Mouse (Mus musculus): ENCODE data around the gene Rock2. TPM values are rescaled to one million over a fixed set of nuclear protein-coding genes. Genes with fewer than 3 reads are reported as not detected.

The Rock2 gene
- 10 to 100 TPM; 71.9 to 74.6 TPM for total RNA-seq (2021)
- 2.1 and 2.5 TPM in 2 replicates for polyA plus RNA-seq (2012; rRNA removed)
- long read RNA-seq, partial matches to known transcripts, result 2 of 4 reads
- long read RNA-seq, other reads (novel, unspliced or antisense), result 2 of 4 reads

DNA sequence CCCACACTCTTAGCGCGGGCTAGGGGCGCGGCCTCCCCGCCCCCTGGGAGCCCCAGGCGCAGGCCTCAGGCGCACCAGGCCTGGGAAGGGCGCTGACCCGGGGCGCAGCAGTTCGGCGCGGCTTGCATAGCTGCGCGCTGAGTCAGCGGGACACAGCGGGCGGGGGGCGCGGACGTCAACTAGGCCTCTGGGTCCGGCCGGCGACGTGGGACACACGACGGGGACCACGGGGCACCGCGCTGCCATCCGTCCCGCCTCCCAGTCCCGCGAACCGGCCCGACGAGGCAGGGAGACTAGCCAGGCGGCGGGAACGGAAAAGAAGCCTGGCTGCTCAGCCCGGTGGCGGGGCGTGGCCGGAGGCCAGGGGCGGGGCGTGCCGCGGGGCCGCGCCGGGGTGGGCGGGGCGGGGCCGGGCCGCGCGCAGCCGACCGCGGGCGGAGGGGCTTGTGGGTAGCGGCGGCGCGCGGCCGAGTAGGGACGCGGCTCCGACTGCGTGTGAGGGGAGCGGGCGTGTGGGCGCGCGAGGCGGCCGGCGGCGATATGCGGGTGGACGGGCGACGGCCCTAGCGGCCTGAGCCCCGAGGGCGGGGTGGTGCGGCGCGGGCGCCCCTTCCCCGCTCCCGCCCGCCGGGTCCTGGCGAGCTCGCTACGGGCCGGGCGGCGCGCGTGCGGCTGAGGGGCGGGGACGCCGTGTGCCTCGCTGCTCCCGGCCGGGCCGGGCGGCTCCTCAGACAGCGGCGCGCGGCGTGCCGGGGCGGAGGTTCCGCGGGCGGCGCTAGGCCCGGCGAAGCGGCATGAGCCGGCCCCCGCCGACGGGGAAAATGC is at the start of gene Rock2:
Gene Rock2 (plus strand): TSS at position 500 of the 825 bp plus-strand sequence.
- peak; percentile 92 for DNase-seq

DNA sequence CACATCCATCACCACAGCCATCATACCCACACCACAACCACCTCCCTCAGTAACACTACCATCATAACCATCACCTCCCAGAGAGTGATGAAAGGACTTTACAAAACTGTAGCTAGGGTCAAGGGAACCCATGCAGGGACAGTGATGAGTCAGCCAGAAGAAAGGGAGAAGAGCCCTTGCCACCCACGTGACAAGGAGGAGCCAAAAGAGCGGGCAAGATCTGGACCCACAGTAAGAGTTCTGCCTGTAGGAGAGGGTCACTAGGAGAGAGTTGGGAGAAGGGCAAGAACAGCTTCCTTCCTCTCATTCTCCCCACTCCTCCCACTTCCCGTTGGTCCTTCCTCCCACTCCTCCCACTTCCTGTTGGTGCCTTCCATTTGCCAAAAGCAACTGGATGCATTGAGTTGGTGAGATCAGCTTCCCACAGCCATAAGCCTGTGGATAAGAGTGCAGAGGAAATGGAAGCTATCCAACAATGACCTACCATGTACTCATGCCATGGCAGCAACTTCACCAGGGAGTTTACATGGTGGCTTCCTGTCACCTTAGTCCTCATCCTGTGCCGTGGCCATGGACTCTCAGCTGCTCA is 47.4 kb upstream of the Rock2 start:
- peak; percentile 51 for DNase-seq

- no peak for DNase-seq
Observed at GRCm38 (mm10) chr12:16848501-16848900, 46.2 kb upstream of the Rock2 start.

DNA sequence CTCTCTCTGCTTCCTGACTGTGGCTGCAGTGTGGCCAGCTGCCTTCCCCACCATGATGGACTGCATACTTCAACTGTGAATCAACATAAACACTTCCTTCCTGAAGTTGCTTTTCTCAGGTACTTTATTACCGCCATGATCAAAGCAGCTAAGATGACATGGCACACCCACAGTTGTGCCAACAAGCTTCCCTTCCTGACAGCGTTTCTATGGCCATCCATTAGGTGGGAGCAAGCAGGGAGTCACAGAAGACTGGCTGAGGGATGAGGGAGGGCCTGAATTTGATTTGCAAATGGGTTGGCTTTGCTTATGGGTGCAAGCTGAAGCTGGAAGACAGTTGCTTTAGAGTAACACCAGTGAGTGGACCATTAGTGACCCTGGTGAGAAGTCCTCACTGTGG is 44.9 kb upstream of the Rock2 start:
- no peak for DNase-seq

GRCm38 (mm10) chr12:16850431-16851375 is 44.0 kb upstream of the Rock2 start:
- peak; percentile 76 for DNase-seq

DNA sequence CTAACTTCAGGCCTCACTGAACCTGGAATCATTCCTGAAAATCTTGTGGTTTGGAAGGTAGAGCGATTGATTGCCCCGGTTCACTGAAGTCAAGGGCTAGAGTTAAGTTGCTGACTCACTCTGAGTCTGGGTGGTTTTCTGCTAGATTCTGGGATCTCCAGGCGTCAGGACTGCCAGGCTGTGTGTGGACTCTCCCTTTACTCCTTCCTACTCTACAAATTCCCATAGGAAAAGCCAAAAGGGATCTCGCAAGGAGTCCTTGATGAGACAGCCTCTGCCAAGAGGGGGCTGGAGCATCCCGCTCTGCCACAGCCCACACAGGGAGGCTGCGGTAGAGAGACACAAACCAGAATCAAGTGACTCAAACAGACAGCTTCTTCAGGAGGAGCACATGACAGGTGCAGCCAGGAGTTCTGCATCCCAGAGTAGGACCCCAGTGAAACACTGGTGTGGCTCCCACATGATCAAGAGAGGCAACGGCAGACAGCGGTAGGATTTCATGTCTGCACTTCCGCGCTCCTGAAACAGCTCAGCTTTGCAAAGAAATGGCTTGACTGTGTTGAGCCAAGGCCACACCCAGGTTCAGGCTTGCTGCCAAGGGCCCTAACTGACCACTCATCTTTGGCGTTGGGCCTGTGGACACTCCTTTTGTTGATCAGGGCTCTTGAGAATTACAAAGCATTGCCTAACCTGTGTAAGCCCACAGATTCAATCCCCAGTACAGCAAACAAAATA is 41.1 kb upstream of the Rock2 start:
- peak; percentile 93 for DNase-seq

- DNase-seq, result no peak
Observed at GRCm38 (mm10) chr12:16855632-16856305, 38.9 kb upstream of the Rock2 start.

DNA sequence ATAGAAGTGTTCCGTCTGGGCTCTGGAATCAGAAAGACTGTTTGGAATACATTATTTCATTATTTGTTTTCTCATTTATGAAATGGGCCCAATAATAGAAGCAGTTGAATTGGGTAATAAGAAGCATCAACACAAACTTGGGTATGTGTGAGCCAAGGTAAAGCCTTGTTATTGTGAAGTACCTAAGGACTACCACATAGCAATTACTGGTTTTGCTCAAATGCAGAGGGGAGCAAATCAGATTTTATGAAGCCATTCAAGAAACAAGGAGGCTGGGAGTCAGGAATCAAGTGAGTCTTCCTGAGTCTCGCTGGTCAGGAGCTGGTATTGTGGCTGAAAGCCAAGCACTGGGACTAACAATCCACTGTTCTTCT is 38.4 kb upstream of the Rock2 start:
- DNase-seq, result no peak

DNA sequence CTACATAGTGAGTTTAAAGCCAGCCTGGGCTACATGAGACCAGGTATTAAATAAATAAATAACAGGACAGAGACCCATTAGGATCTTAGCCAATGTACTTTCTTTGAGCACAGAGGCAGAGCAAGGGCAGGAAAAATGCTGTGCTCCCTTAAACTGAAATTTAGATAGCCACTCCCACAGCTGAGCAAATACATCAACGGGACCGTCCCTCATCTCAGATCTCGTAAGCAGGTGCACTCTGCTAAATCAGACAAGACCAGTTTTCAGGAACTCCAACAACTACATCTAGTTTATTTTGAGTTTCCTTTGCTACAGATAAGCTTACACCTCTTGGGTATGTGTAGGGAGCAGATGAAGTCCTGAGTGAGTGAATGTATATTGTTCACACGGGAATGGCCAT is 36.6 kb upstream of the Rock2 start:
- DNase-seq, result no peak

GRCm38 (mm10) chr12:16859781-16860180 is 34.9 kb upstream of the Rock2 start:
- DNase-seq, result no peak

DNA sequence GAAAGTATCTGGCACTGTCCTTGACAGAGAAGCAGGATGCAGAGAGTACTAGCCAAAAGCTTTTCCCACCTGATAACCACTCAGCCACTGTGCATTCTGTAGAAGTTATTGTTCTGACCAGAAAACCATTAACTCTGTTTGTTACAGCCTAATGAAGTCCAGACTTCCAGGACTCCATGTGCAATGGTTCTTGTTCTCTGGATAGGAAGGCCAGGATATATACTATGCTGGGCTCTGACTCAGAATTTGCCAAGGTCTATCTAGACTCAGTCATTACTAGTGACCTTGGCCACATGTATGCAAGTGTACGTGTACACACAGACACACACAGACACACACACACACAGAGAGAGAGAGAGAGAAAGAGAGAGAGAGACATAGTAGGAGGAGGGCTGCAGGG is 34.2 kb upstream of the Rock2 start:
- no peak for DNase-seq

- DNase-seq, result no peak
Observed at GRCm38 (mm10) chr12:16860961-16861360, 33.7 kb upstream of the Rock2 start.

- peak; percentile 52 for DNase-seq
Observed at GRCm38 (mm10) chr12:16864477-16864876, 30.2 kb upstream of the Rock2 start.

DNA sequence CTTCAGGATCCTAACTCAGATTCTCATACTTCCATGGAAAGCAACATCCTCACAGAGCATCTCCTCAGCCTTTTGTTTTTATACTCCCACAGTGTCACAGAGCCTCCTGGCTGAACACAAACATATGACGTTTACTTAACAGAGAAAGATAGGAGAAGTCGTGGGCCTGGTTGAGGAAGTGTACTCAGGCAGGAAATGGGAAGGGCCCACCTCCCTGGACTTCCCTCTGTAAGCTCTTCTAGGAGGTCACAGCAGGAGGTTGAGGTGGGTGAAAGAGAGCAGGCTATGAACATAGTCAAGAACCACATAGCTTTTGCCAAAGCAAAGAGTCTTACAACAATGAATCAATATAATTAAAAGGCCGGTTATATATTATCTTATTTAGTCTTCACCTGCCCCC is 28.8 kb upstream of the Rock2 start:
- no peak for DNase-seq

GRCm38 (mm10) chr12:16866460-16866859 is 28.2 kb upstream of the Rock2 start:
- DNase-seq, result no peak

- no peak for DNase-seq
Observed at GRCm38 (mm10) chr12:16867306-16867705, 27.4 kb upstream of the Rock2 start.

GRCm38 (mm10) chr12:16868618-16869017 is 26.1 kb upstream of the Rock2 start:
- no peak for DNase-seq

DNA sequence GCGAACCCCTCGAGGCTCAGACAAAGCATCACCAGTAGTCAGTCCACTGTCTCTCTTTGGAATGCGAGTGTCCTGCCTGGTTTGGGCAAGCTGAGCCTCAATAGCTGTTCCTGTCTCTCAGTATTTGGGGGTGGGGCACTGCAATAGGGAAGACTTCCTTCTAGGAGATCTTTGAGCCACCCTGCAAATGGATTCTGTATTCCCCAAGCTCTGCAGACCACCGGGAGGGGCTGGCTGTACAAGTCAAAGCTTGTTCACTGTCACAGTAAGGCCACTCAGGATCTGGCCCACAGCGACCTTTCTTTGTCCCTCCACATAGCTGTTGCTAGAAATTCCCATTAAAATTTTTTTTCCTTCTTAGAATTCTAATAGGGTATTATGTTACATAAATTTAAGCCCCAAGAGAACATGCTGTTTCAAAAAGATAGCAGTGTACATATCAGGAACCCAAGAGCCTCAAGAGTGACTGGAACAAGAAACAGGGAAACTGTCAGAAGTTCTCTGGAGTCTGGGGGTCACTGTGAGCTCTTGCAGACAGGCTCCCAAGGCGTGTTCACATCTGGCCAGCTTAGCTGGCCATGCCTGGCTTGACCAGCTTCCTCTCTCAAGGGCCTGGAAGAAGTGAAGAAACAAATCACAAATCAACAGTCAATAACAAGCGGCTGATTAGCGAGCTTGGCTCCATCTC is 25.5 kb upstream of the Rock2 start:
- DNase-seq, result no peak

GRCm38 (mm10) chr12:16869870-16870404 is 24.8 kb upstream of the Rock2 start:
- no peak for DNase-seq

DNA sequence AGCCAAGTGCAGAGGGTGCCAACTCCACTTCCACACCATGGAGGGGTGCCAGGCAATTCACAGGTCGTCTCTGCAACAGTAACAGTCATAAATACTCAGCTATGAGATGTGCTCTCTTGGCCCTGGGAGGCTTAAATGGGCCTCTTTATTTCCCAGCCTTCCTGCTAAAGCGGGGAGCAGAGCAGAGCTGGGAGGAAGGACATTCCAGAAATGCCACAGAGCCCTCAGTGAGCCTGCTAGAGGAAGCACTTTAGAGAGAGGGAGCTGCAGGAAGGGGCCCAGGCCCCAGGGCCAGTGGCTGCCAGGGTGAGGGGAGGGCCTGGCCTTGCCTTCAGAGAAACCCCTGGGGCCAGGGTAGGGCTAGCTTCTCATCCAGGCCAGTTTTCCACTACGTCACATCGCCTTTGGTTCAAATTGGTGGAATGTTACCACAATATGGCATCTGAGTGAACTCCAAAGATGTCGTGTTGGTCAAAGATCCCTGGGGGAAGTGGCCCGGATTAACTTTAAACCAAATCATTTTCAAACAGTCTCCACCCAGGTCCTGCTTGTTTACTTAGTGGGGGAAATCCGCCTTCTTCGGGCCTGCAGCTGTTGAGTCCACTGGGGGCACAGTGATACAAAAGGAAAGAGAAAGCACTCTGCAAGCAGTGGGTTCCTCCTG is 24.2 kb upstream of the Rock2 start:
- DNase-seq, result peak; percentile 77
